Mouse (Mus musculus) C2C12 (cell line): ENCODE results near the gene Gpam. TPM values are rescaled to one million over a fixed set of nuclear protein-coding genes. Genes with fewer than 3 reads are reported as not detected.

Experiments used
- H3K27me3 ChIP-seq: one replicate; pipeline ENCODE4 v1.6.1; 2011; ENCODE audit not compliant: control insufficient read depth, insufficient read depth, insufficient read length
- H3K36me3 ChIP-seq: one replicate; pipeline ENCODE4 v1.6.1; 2011; ENCODE audit not compliant: control insufficient read depth, insufficient read depth
- H3K4me3 ChIP-seq: one replicate; pipeline ENCODE4 v1.5.1; 2011; ENCODE audit warnings: mild to moderate bottlenecking, control low read depth; ENCODE audit not compliant: poor library complexity, insufficient read depth, severe bottlenecking
- H3K79me2 ChIP-seq: one replicate; pipeline ENCODE4 v1.6.1; 2011; ENCODE audit not compliant: control insufficient read depth, insufficient read depth
- H3K79me3 ChIP-seq: one replicate; pipeline ENCODE4 v1.6.1; 2011; ENCODE audit warnings: low read depth, control low read depth
- H3ac ChIP-seq: one replicate; pipeline ENCODE3; 2011; ENCODE audit warnings: low read depth; ENCODE audit not compliant: control insufficient read depth, insufficient read length
- CEBPB ChIP-seq: IDR thresholded peaks from one replicate; pipeline ENCODE4 v1.6.1; 2011; ENCODE audit warnings: low read depth, mild to moderate bottlenecking, control low read depth, moderate library complexity
- CTCF ChIP-seq: IDR thresholded peaks from one replicate; pipeline ENCODE4 v1.5.1; 2011; ENCODE audit not compliant: control insufficient read depth, insufficient read depth, insufficient read length
- FOSL1 ChIP-seq: IDR thresholded peaks from one replicate; pipeline ENCODE4 v1.8.0; 2011; ENCODE audit warnings: mild to moderate bottlenecking, low read length; ENCODE audit not compliant: poor library complexity, insufficient read depth, severe bottlenecking
- MAX ChIP-seq: IDR thresholded peaks from one replicate; pipeline ENCODE4 v1.6.1; 2011; ENCODE audit warnings: mild to moderate bottlenecking, control low read depth
- MYOD1 ChIP-seq: IDR thresholded peaks from one replicate; pipeline ENCODE4 v1.6.1; 2011; ENCODE audit warnings: low read depth; ENCODE audit not compliant: control insufficient read depth, insufficient read length
- MYOG ChIP-seq: IDR thresholded peaks from one replicate; pipeline ENCODE4 v1.6.1; 2011; ENCODE audit not compliant: control insufficient read depth, insufficient read length; ENCODE audit errors: extremely low read depth
- USF1 ChIP-seq: IDR thresholded peaks from one replicate; pipeline ENCODE4 v1.6.1; 2011; ENCODE audit warnings: low read depth, mild to moderate bottlenecking, control low read depth, moderate library complexity
- polyA plus RNA-seq: library from polyadenylated mRNA; unstranded; fragments of >200 nt; fragmentation: generic; extraction: Trizol; gene quantifications from one replicate; pipeline ENCODE4 v1.2.1, GENCODE M21; 2012; ENCODE audit warnings: missing spikeins

Gene Gpam
- polyA plus RNA-seq, 1 experiment, result 7.0 TPM

DNA sequence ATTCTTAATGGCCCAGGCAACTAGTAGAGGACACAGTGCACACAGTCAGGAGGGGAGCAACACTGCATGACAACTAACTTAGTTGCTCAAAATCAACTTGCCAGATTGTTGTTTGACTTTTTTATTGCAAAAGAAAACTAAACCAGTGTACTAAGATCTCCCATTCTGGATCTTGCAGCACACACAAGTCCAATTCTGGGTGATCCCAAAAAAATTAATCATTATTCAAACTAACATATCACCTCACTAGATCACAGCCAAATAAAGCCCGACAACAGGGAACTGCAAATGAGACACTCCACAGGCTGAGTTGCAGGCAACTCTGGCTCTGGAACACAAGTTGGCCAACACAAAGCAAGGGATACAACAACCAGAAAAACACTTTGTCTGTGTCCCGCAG lies 39.7 kb upstream of the Gpam start:
- Histone ChIP-seq H3K36me3 (no peaks in the 10 kb centered on the region), H3K79me3 (no peaks in the 10 kb centered on the region), H3K79me2 (no peaks in the 10 kb centered on the region), H3K4me3 (no peak overlapping the region), H3ac (no peak overlapping the region), H3K27me3 (peaks cover 6% of the 10 kb centered on the region)
- TF ChIP-seq MYOD1 (no peak), CEBPB (no peak)

DNA sequence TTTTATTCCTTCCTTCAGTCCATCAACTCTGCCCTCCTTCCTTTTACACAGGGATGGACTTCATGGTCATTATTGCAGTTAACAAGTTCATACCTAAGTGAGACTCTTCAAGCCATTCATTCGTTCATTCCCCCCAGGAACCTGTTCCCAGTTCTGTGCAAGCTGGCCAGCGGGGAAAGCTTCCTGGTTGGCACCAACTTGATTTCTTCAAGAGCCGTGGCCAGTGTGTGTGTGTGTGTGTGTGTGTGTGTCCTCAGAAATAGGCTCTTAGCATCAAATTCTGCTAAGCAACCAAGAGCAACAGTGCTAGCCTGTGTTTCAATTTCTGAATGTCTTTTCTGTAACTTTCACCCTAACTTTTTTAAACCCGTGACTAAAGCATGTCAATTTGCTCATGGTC lies 38.9 kb upstream of the Gpam start:
- no peaks in the 10 kb centered on the region for H3K79me2 ChIP-seq
- peaks cover 6% of the 10 kb centered on the region for H3K27me3 ChIP-seq
- H3ac ChIP-seq, result no peak overlapping the region
- H3K36me3 ChIP-seq, result no peaks in the 10 kb centered on the region
- H3K4me3 ChIP-seq, result no peak overlapping the region
- H3K79me3 ChIP-seq, result no peaks in the 10 kb centered on the region
- TF ChIP-seq USF1 (no peak), FOSL1 (no peak), MYOD1 (no peak), MAX (no peak), CEBPB (no peak)

DNA sequence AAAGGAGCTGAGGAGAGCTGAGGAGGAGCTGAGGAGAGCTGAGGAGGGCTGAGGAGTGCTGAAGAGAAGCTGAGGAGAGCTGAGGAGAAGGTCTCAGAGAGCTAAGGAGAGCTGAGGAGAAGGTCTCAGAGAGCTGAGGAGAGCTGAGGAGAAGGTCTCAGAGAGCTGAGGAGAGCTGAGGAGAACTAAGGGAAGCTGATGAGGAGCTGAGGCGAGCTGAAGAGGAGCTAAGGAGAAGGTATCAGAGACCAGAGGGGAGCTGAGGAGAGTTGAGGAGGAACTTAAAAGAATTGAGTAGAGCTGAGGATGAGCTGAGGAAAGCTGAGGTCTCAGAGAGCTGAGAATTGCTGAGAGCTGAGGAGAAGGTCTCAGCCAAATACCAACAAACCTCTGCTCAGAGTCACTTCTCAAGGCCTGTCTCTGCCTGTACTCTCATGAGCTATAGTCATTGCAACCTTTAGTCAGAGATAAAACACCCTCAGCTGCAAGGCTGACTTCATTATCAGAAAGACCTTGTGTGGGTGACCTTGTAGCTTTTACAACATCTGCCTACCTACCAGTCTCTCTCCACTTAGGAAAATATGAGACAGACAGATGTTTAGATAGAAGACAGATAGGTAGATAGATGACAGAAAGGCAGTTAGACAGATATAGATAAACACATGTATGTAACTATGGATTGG lies 38.3 kb upstream of the Gpam start:
- Histone ChIP-seq H3ac (no peak overlapping the region), H3K79me2 (no peaks in the 10 kb centered on the region), H3K36me3 (no peaks in the 10 kb centered on the region), H3K27me3 (peaks cover 6% of the 10 kb centered on the region), H3K4me3 (no peak overlapping the region), H3K79me3 (no peaks in the 10 kb centered on the region)
- TF ChIP-seq CTCF (no peak), USF1 (no peak), MAX (no peak), CEBPB (no peak), MYOD1 (no peak), MYOG (no peak), FOSL1 (no peak)

DNA sequence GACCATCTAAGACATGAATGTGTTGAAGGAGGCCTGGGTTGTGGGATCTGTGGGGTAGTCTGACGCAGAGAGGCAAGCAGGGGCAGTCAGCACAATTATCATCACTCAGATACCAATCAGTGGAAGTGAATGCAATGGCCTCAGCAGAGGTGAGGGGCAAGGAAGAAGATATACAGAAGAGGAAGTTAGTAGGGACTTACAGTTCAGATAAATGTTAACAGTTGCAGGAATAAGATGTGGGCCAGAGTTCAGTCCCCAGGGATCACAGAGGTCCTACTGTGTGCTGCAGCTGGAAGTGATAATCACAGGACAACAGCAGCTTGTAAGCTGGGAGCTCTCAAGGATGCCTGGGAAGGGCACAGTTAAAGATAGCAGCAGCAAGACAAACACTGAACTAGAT lies 37.1 kb upstream of the Gpam start:
- Histone ChIP-seq H3ac (no peak overlapping the region), H3K79me3 (no peaks in the 10 kb centered on the region), H3K79me2 (no peaks in the 10 kb centered on the region), H3K27me3 (peaks cover 11% of the 10 kb centered on the region), H3K4me3 (no peak overlapping the region), H3K36me3 (no peaks in the 10 kb centered on the region)
- TF ChIP-seq CEBPB (no peak), MYOG (no peak), MYOD1 (no peak), MAX (no peak), CTCF (no peak), FOSL1 (no peak), USF1 (no peak)

DNA sequence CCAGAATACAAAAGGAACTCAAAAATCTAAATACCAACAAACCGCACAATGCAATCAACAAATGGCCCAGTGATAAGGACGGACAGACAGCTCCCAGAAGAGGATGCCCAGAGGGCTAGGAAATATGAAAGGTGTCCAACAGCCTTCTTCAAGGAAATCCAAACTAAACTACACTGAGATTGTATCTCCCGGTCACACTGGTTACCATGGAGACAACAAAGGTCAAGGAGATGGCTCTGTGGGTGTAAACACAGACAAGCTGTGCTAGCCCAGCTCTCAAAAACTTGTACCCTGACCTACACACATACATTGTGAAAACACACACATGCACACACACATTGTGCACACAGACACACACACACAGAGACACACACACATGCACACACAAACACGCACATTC lies 35.2 kb upstream of the Gpam start:
- Histone ChIP-seq H3K79me2 (no peaks in the 10 kb centered on the region), H3ac (no peak overlapping the region), H3K27me3 (peaks cover 11% of the 10 kb centered on the region), H3K79me3 (no peaks in the 10 kb centered on the region), H3K4me3 (no peak overlapping the region), H3K36me3 (no peaks in the 10 kb centered on the region)
- no peak for TF ChIP-seq MYOD1
- TF ChIP-seq CEBPB, result no peak
- TF ChIP-seq USF1, result no peak
- no peak for TF ChIP-seq MAX
- TF ChIP-seq MYOG, result no peak
- TF ChIP-seq FOSL1, result no peak
- TF ChIP-seq CTCF, result no peak

DNA sequence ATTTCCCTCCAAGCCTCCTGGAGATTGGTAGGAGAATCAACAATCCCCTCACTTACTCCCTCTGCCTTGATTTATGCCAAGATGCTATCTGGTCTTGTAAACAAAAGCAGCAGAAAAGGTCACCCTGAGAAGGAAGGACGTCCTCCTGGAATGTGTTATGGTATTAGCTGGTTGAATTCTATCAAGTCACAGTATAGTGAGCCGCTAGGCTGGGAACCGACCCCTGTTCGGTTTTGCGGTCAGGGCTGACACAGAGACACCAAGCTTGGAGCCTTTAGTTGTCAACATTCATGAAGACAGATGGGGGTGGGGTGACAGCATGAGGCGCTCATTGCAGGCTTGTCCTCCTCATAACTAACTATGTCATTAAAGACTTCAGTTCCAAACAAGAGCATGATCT lies 32.8 kb upstream of the Gpam start:
- Histone ChIP-seq H3K4me3 (no peak overlapping the region), H3ac (no peak overlapping the region), H3K36me3 (no peaks in the 10 kb centered on the region), H3K79me2 (no peaks in the 10 kb centered on the region), H3K79me3 (no peaks in the 10 kb centered on the region), H3K27me3 (peaks cover 11% of the 10 kb centered on the region)
- TF ChIP-seq MAX, result no peak
- no peak for TF ChIP-seq MYOG
- TF ChIP-seq FOSL1, result no peak
- no peak for TF ChIP-seq CEBPB
- no peak for TF ChIP-seq CTCF
- no peak for TF ChIP-seq MYOD1
- no peak for TF ChIP-seq USF1
